Mouse (Mus musculus) CH12.LX (cell line): ENCODE data around the gene Hoxd4. TPM values are rescaled to one million over a fixed set of nuclear protein-coding genes. Genes with fewer than 3 reads are reported as not detected.

Source experiments
- DNase-seq: peaks from one replicate; pipeline ENCODE4 v3.0.0-alpha.2; 2013; ENCODE audit errors: extremely low read depth
- H3K27ac ChIP-seq: 2 replicates; pipeline ENCODE4 v1.5.1; 2012; ENCODE audit warnings: low read depth, mild to moderate bottlenecking, control low read depth, moderate library complexity; ENCODE audit not compliant: insufficient read depth
- H3K27me3 ChIP-seq: replicated peaks from 2 replicates; pipeline ENCODE3; 2012; ENCODE audit warnings: inconsistent platforms
- H3K36me3 ChIP-seq, 2 experiments: replicated peaks in 1 of 2; 2 replicates each; pipeline versions ENCODE3 to v1.6.1; 2012; ENCODE audit warnings: inconsistent platforms in 1 of 2, low read length in 1 of 2, mild to moderate bottlenecking in 1 of 2, mixed read lengths in 1 of 2, moderate library complexity in 1 of 2; ENCODE audit not compliant: control insufficient read depth in 1 of 2, insufficient read depth in 1 of 2
- H3K4me1 ChIP-seq, 2 experiments: 2 replicates each; pipeline ENCODE4 v1.6.1; 2012; ENCODE audit warnings: inconsistent platforms in 1 of 2, moderate library complexity in 1 of 2; ENCODE audit not compliant: insufficient read depth in 2 of 2, control insufficient read depth in 1 of 2
- H3K4me2 ChIP-seq: 2 replicates; pipeline ENCODE4 v1.6.1; 2012; ENCODE audit warnings: low read depth, mild to moderate bottlenecking, control low read depth; ENCODE audit not compliant: poor library complexity, insufficient read depth, severe bottlenecking
- H3K4me3 ChIP-seq, 3 experiments: fragments of 150-350 bp in 1 of 3; sonication (generic) in 1 of 3; replicated peaks in 1 of 3; 2 replicates each; pipeline versions ENCODE3 to v1.5.1; 2011 to 2012; ENCODE audit warnings: low read depth in 2 of 3, low read length in 2 of 3, mild to moderate bottlenecking in 2 of 3, moderate library complexity in 2 of 3, control low read depth in 1 of 3, improper control_type of control experiment in 1 of 3, inconsistent platforms in 1 of 3, mixed read lengths in 1 of 3; ENCODE audit not compliant: poor library complexity in 1 of 3
- H3K79me2 ChIP-seq: replicated peaks from 2 replicates; pipeline ENCODE4 v1.6.1; 2012; ENCODE audit warnings: mild to moderate bottlenecking, moderate library complexity; ENCODE audit not compliant: control insufficient read depth, poor library complexity, insufficient read depth, severe bottlenecking; ENCODE audit errors: extremely low read depth
- H3K9ac ChIP-seq: 2 replicates; pipeline ENCODE4 v1.6.1; 2012; ENCODE audit warnings: low read depth, mild to moderate bottlenecking, control low read depth, moderate library complexity; ENCODE audit not compliant: insufficient read depth
- H3K9me3 ChIP-seq: replicated peaks from 2 replicates; pipeline ENCODE3; 2012; ENCODE audit warnings: low read length, inconsistent platforms, mixed read lengths
- BHLHE40 ChIP-seq: IDR thresholded peaks from 2 replicates; pipeline ENCODE4 v1.6.1; 2011; ENCODE audit warnings: mild to moderate bottlenecking, low read depth, low read length, improper control_type of control experiment
- JUND ChIP-seq: conservative IDR thresholded peaks from 2 replicates; pipeline ENCODE4 v1.6.1; 2011; ENCODE audit warnings: low read depth, low read length, improper control_type of control experiment
- KAT2A ChIP-seq: IDR thresholded peaks from 2 replicates; pipeline ENCODE4 v1.6.1; 2012; ENCODE audit warnings: low read length, improper control_type of control experiment, inconsistent platforms; ENCODE audit not compliant: insufficient replicate concordance
- MAX ChIP-seq: IDR thresholded peaks from 2 replicates; pipeline ENCODE4 v1.6.1; 2011; ENCODE audit warnings: low read length, improper control_type of control experiment
- ZKSCAN1 ChIP-seq: IDR thresholded peaks from 2 replicates; pipeline ENCODE4 v1.6.1; 2012; ENCODE audit warnings: low read depth, inconsistent platforms, low read length, improper control_type of control experiment, borderline replicate concordance
- ZMIZ1 ChIP-seq: IDR thresholded peaks from 2 replicates; pipeline ENCODE4 v1.6.1; 2012; ENCODE audit warnings: low read depth, mild to moderate bottlenecking, inconsistent platforms, low read length, improper control_type of control experiment
- dilution Hi-C: fragments of 300-500 bp; cut with MboI; formaldehyde crosslinking; loops from 2 replicates; pipeline ENCODE4 v1.14.3; 2020; ENCODE audit warnings: low sequenced_read_pairs; ENCODE audit not compliant: extremely low pct_unique_long_range_greater_than_20kb, extremely low pct_ligation_motif_present
- in situ Hi-C: fragments of 300-500 bp; cut with MboI; formaldehyde crosslinking; loops from 3 replicates; pipeline ENCODE4 v1.14.3; 2019; ENCODE audit warnings: low sequenced_read_pairs, low pct_ligation_motif_present, low pct_unique_long_range_greater_than_20kb, mixed read lengths
- polyA plus RNA-seq: library from polyadenylated mRNA; unstranded; fragments of >175 nt; gene quantifications from 2 replicates; pipeline ENCODE4 v1.2.1, GENCODE M21; 2012; ENCODE audit warnings: low read depth; ENCODE audit not compliant: insufficient read length
- total RNA-seq, 2 experiments: library from RNA; depleted of rRNA; stranded (reverse); fragments of 300-350 nt in 1 of 2; fragments of >200 nt in 1 of 2; gene quantifications; 2 replicates each; pipeline ENCODE4 v1.2.3; 2012 to 2014

Hoxd4 gene
- total and polyA plus RNA-seq, 3 experiments = 6.0 to 9.8 (median 6.3) TPM

DNA sequence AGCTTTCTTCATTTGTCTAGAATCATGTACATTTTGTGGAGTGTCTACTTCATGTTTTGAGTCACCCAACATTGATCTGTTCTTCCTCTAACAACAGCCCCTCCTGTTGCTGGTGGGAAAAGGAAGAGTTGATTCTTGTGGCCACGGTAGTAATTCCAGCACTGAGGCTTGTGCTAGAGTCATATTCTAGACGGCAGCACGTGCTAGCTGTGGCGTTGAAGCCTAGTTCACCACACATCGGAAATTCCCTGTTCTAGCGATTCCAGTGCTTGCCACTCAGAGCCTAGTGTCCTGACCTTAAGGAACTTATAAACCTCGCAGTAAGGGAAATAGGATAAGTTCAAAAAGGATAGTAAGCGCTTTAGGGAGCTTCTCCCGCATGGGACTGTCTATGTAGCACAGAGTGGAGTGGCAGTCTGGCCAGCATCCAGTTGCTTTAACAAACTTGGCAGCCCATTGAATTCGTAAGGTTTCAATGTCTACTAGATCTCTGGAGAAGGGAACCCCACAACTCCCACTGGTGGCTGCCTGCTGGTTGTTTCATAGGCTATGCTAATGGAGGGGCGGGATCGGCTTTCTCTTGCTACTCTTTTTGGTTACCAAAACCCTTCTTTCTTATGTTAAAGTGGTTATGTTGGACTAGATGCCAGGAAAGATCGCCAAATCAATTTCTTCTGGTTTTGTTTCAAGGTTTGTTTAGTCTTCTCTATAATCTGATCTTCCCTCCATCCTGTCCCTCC, 66.0 kb downstream of the Hoxd4 start:
- peak; percentile 75 for TF ChIP-seq BHLHE40
- peak; percentile 71 for TF ChIP-seq MAX
- TF ChIP-seq KAT2A = no peak
- TF ChIP-seq JUND = no peak
- no peak for TF ChIP-seq ZMIZ1
- TF ChIP-seq ZKSCAN1 = no peak
- TF ChIP-seq, all 38 proteins: peak for 2
- H3K27me3 ChIP-seq = no peaks in the 10 kb centered on the region

More for the DNA sequence above, 66.0 kb downstream of the Hoxd4 start:
- Histone ChIP-seq H3K79me2 (no peaks in the 10 kb centered on the region), H3K4me3 (no peak overlapping the region), H3K9ac (no peak overlapping the region), H3K27ac (no peak overlapping the region), H3K9me3 (no peaks in the 10 kb centered on the region), H3K4me1 (peaks cover 3 to 12% of the 10 kb centered on the region in 2 experiments; a peak in 2 of 4 replicates), H3K36me3 (no peaks in the 10 kb centered on the region), H3K4me2 (no peak overlapping the region)
- in situ Hi-C loops = no loop called here
- DNase-seq = no peak
- dilution Hi-C loops = no loop called here

Other genes starting within 250 kb of the Hoxd4 start
- 21.1 and 21.2 TPM in 2 replicates for gene Lnpk, start 132.5 kb upstream of the Hoxd4 start, total RNA-seq (2012; rRNA removed)
- gene Lnpk, start 132.5 kb upstream of the Hoxd4 start, total RNA-seq (2014; rRNA removed) = 51.7 and 61.1 TPM in 2 replicates
- gene Lnpk, start 132.5 kb upstream of the Hoxd4 start, polyA plus RNA-seq = 32.9 and 37.1 TPM in 2 replicates
- not detected in 2 replicates for gene Evx2, start 52.4 kb upstream of the Hoxd4 start, total RNA-seq (2012; rRNA removed)
- not detected in 2 replicates for gene Evx2, start 52.4 kb upstream of the Hoxd4 start, total RNA-seq (2014; rRNA removed)
- not detected in 2 replicates for gene Evx2, start 52.4 kb upstream of the Hoxd4 start, polyA plus RNA-seq
- not detected in 2 replicates for gene Hoxd13, start 43.6 kb upstream of the Hoxd4 start, total RNA-seq (2012; rRNA removed)
- gene Hoxd13, start 43.6 kb upstream of the Hoxd4 start, total RNA-seq (2014; rRNA removed) = not detected in 2 replicates
- not detected in 2 replicates for gene Hoxd13, start 43.6 kb upstream of the Hoxd4 start, polyA plus RNA-seq
- not detected in 2 replicates for gene Hoxd12, start 36.9 kb upstream of the Hoxd4 start, total RNA-seq (2012; rRNA removed)
- gene Hoxd12, start 36.9 kb upstream of the Hoxd4 start, total RNA-seq (2014; rRNA removed) = not detected in 2 replicates
- not detected in 2 replicates for gene Hoxd12, start 36.9 kb upstream of the Hoxd4 start, polyA plus RNA-seq
- not detected in 2 replicates for gene Hoxd11, start 32.4 kb upstream of the Hoxd4 start, total RNA-seq (2012; rRNA removed)
- gene Hoxd11, start 32.4 kb upstream of the Hoxd4 start, total RNA-seq (2014; rRNA removed) = not detected in 2 replicates
- not detected in 2 replicates for gene Hoxd11, start 32.4 kb upstream of the Hoxd4 start, polyA plus RNA-seq
- gene Hoxd10, start 20.0 kb upstream of the Hoxd4 start, total RNA-seq (2012; rRNA removed) = not detected in 2 replicates
- gene Hoxd10, start 20.0 kb upstream of the Hoxd4 start, total RNA-seq (2014; rRNA removed) = not detected in 2 replicates
- not detected in 2 replicates for gene Hoxd10, start 20.0 kb upstream of the Hoxd4 start, polyA plus RNA-seq
- gene Hoxd9, start 14.2 kb upstream of the Hoxd4 start, total RNA-seq (2012; rRNA removed) = not detected in 2 replicates
- gene Hoxd9, start 14.2 kb upstream of the Hoxd4 start, total RNA-seq (2014; rRNA removed) = not detected in 2 replicates
- not detected in 2 replicates for gene Hoxd9, start 14.2 kb upstream of the Hoxd4 start, polyA plus RNA-seq
- not detected in 2 replicates for gene Hoxd8, start 7.3 kb upstream of the Hoxd4 start, total RNA-seq (2012; rRNA removed)
- 0.20 and 0.76 TPM in 2 replicates for gene Hoxd8, start 7.3 kb upstream of the Hoxd4 start, total RNA-seq (2014; rRNA removed)
- 0.15 and 0.31 TPM in 2 replicates for gene Hoxd8, start 7.3 kb upstream of the Hoxd4 start, polyA plus RNA-seq
- gene Hoxd3, start within 50 bp of the Hoxd4 start, total RNA-seq (2012; rRNA removed) = 0.50 TPM in 1 of 2 replicates, not detected in the other
- gene Hoxd3, start within 50 bp of the Hoxd4 start, total RNA-seq (2014; rRNA removed) = 0.12 and 0.14 TPM in 2 replicates
- 1.0 and 1.1 TPM in 2 replicates for gene Hoxd3, start within 50 bp of the Hoxd4 start, polyA plus RNA-seq
- 0.80 and 0.89 TPM in 2 replicates for gene Gm28230, start 14.8 kb downstream of the Hoxd4 start, total RNA-seq (2012; rRNA removed)
- 0.84 and 1.1 TPM in 2 replicates for gene Gm28230, start 14.8 kb downstream of the Hoxd4 start, total RNA-seq (2014; rRNA removed)
- gene Gm28230, start 14.8 kb downstream of the Hoxd4 start, polyA plus RNA-seq = 0.85 and 1.7 TPM in 2 replicates
- not detected in 2 replicates for gene Hoxd1, start 51.1 kb downstream of the Hoxd4 start, total RNA-seq (2012; rRNA removed)
- not detected in 2 replicates for gene Hoxd1, start 51.1 kb downstream of the Hoxd4 start, total RNA-seq (2014; rRNA removed)
- gene Hoxd1, start 51.1 kb downstream of the Hoxd4 start, polyA plus RNA-seq = not detected in 2 replicates
- 56.4 and 66.0 TPM in 2 replicates for gene Mtx2, start 113.9 kb downstream of the Hoxd4 start, total RNA-seq (2012; rRNA removed)
- 163 and 186 TPM in 2 replicates for gene Mtx2, start 113.9 kb downstream of the Hoxd4 start, total RNA-seq (2014; rRNA removed)
- gene Mtx2, start 113.9 kb downstream of the Hoxd4 start, polyA plus RNA-seq = 111 and 129 TPM in 2 replicates